Mouse (Mus musculus) spleen, postnatal 4 days (tissue): Measurements from ENCODE around the gene Crocc.

ENCODE experiments used
- DNase-seq, 2 experiments: peaks; one replicate each; pipeline ENCODE4 v3.0.0; 2022; ENCODE audit warnings: low spot score in 2 of 2

The Crocc gene

DNA sequence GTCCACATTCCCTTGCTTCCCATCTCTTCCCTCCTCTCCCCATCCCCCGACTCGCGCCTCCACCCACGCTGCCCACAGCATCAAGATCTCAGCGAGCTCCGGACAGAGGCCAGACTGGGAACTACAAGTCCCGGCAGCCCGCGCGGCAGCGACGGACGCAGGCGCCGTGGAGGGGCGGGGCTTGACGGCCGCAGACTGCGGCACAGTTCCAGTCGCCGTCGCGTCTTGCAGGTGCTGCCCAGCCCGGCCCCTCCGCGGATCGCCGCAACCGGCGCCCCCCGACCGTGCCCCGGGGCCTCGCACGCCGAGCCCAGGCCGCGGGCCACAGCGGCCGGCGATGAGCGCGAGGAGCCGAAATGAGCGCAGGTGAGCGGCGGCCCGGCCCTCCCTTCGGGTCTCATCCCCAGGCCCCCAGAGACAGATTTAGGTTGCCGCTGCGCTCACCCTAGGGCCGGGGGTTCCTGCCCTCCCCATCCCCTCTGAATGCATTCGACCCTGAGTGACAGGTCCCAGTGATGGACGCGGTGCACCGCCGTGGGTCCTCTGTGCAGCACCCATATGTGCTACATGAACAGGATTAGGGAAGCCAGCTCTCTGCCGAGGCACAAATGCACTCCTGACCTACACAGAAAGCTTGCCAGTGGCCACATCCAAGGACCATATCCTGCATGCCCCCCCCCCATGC lies 73.5 kb downstream of the Crocc start, which contains the start of gene Atp13a2:
Atp13a2 (plus strand) TSS at position 163 of the 685 bp plus-strand sequence.
- DNase-seq, result peak; percentile 89 to 95

DNA sequence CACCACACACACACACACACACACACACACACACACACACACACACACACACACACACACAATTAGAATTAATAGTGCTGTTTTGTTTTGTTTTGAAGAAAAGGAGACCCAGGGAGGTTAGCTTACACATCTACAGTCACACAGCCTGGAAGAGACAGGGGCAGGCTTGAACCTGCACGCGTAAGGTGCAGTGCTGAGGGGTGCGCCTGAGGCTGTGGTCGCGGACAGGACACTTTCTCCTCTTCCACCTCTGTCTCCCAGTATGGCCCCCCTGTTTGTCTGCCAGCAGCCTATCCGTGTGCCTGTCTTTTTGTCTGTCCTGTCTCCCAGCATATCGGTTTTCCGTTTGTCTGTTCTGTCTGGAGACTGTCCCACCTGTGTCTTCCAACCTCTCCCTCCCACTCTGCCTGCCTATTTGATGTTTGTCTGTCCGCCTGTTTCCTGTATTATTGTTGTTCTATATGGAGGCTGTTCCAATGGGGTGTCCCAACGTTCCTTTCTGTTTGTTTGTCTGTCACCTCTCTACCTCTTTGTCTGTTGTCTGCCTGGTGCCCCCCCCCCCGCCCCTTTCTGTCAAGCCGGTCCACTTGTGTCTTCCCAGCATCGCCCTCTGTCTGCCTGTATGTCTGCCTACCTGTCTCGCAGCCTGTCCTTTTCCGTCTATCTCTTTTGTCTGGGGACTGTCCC lies 74.2 kb downstream of the Crocc start:
- DNase-seq, result peak in 1 of 2 experiments; percentile 13

DNA sequence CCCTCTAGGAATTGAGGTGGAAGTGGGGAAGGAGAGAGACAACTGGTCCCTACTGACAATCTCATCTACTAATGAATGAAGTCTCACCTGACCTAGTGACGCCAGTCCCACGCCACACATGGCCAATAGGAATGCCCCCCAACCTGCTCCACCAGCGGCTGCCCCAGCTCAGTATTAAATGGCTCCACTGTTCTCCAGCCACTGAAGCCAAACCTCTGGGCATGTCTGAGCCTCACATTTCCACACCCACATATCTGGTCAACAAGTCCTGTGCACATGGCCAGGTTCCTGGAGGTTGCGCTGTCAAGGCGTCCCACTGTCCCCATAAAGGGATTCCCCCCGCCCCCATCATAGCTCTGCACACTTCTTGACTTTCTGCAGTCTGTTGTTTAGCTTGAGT lies 75.8 kb downstream of the Crocc start:
- peak in 1 of 2 experiments; percentile 59 for DNase-seq

DNA sequence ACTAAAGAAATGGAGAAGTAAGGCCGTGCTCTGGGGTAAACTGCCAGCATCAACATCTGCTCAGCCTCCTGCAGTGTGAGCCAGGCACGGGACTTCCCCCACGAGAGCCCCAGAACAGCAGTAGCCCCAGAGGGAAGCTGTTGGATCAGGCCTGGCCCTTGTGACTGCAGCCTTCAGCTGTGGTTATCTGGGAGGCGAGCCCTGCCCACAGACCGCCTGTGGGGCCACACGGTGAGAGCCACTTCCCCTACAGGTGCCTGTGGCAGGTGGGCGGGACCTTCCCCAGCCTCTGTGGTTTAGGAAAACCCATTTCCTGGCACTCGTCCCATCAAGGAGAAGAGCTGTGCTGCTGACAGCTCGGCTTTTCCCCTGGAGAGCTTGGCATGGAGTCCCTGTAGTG lies 76.9 kb downstream of the Crocc start:
- DNase-seq, result peak; percentile 73 to 83

DNA sequence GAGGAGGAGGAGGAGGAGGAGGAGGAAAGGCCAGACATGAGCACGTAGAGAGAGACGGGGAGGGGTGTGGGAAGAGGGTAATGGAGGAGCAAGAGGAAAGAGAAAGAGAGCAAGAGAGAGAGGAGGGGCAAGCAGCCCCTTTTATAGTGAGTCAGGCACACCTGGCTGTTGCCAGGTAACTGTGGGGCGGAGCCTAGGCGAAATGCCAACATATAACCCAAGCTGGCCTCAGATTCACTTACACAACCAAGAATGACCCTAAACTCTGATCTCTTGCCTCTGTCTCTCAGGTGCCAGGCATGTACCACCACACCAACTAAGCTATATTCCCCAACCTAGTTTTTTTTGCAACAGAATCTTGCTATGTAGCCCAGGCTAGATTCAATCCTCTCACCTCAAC lies 77.5 kb downstream of the Crocc start:
- DNase-seq, result no peak

DNA sequence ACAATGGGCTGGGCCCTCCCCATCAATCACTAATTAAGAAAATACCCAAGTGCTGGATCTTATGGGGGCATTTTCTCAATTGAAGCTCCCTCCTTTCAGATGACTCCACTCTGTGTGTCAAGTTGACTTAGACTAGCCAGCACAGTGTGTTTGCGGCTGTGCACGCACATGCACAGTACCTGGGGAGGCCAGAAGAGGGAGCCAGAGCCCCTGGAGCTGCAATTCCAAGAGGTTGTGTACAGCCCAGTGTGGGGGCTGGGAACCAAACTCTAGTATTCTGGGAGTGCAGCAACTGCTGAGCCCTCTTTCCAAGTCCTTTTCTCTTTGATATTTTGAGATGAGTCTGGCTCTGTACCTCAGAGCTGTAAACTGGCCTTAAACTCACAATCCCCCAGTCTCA lies 78.7 kb downstream of the Crocc start:
- DNase-seq, result no peak

DNA sequence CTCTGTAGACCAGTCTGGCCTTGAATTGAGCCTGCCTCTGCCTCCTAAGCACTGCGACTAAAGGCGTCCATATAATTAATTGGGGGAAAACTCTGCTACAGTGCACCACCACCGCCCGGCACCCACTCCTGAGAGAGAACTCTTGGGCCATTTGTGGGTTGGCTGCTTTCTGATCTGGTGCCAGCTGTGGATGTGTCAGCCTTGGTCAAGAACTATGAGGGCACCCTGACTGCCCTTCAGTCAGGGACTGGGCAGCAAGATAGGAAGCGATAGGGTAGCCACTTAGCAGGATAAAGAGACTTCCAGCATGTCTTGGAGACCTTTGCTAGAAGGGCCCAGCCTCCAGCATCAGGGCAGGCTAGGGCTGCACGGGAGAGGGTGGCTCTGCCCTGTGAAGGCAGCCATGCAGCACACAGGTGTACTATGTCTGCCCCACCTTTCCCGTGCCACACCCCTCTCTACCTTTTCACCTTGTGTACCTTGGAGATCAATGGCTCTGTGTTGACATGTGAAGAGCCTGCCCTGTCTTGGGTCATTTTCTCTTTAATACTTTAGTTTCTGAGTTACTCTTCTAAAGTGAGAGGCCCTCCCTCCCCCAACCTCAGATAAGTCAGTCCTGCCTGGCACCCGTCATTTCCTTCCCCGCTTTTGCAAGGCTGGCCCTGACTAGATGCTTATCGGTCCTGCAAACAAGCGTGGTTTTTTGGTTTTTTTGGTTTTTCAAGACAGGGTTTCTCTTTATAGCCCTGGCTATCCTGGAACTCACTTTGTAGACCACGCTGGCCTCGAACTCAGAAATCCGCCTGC lies 82.3 kb downstream of the Crocc start:
- DNase-seq, result peak in 1 of 2 experiments; percentile 58

DNA sequence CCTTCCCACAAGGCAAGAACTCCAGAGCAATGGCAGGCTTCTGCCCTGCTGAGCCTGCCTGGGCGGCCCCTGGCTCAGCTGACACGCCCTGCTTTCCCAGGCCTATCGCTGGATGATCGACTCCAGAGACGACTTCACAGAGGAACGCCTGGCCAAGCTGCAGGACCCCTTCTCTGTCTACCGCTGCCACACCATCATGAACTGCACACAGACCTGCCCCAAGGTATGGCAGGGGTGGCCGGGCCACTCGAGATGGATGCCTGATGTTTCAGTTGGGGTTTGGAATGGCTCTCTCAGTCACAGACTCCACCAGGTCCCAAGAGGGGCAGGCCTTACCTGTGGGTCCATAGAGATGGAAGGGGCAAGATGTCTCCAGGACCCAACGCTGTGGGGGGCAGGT lies 83.1 kb downstream of the Crocc start:
- DNase-seq, result peak in 1 of 2 experiments; percentile 59

DNA sequence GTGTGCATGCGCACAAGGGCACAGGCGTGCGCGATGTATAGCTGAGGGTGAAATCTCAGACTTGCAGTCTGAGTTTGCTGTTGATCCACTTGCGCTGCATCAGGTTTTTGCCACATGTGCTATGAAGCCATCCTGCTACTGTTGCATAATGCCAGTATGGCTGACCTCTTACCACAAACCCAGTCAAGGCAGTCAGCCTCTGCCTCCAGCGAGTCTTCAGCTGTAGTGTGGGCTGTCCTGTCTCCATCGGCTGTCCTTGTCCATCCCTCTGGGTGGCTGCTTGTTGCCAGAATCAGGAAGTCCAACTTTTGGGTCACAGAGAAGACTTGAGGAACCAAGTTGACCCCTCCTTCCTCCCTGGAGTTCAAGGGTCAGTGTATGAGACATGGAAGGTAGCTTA lies 85.0 kb downstream of the Crocc start:
- DNase-seq, result no peak

DNA sequence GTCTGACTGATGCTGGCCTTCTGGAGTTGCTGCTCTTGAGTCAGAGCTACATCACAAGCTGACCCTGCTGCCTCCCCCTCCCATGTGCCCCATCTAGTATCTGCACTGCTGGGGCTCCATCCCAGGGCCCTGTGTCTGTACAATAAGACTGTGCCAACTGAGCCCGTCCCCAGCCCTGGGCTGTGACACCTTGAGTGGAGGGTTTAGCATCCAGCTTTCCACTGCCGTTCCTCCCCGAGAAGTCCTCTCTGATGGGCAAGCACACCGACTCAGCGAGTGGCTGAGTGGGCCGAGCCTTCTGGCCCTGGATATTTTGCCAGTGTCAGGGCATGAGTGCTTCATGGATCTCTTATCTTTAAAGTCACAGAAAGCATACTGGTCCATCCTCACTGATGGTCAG lies 85.9 kb downstream of the Crocc start:
- DNase-seq, result peak in 1 of 2 experiments; percentile 56

DNA sequence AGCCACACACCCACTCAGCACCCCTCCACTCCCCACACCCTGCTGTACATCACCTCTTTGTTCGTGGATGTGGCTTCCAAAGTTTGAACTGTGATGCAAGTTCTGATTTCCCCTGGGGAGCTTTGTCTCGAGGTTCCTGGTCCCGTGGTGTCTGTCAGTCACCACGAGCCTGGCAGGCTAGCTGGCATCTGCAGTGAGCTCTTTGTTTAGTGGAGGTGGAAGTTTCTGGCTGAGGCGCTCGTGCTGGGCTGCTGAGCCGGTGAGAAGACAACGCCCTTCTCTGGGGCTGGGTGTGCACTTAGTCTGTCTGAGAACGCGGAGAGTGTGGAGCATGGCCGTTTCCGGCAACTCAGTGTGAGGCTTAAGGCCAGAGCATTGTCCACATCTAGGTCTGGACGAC lies 88.7 kb downstream of the Crocc start:
- DNase-seq, result no peak

DNA sequence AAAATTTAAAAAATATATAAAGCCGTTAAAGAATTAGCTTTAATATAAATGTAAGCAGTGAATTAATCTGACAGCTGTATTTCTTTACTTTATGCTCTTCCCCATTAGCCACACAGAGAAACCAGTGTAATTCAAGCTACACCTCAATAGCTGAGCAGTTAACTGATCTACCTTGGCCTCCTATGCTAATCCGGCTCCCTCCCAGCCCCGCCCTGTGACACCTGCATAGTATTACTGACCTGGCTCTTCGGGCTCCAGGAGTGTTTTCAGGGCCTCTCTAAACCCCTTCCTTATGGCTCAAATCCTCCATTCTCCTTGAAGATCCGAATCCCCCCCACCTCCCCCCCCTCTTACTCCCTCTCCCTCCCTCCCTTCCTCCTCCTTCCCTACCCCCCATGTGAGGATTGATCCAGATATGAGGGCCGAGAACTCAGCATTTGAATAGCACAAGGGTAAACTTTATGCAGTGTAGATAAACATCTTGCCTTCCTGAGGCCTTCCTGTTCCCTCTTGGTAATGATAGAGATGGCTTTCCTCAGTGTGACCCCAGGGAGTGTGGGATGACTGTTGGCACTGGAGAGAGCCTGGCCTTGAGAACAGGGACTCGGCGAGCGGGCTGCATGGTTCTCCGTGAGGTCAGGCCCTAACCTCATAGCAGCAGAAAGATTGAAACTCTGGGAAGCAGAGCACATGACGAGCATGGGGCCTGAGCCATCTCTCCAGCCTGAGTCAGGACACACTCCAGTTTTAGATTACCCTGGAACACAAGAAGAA lies 92.8 kb downstream of the Crocc start:
- DNase-seq, result no peak
